Mouse (Mus musculus): Measurements from ENCODE around the gene E330034G19Rik. TPM values are rescaled to one million over a fixed set of nuclear protein-coding genes. Genes with fewer than 3 reads are reported as not detected.

Gene E330034G19Rik
- polyA plus RNA-seq, 1 experiment from 2014 or later, result not detected

Other genes starting within 250 kb of the E330034G19Rik start
- 23.7 and 32.6 TPM in 2 replicates for gene Dlg5, start 47.3 kb upstream of the E330034G19Rik start, polyA plus RNA-seq (2016; fragmentation: Nextera tagmentation; extraction: Ambion mirVana)
- 21.8 and 25.1 TPM in 2 replicates for gene Polr3a, start 193.8 kb downstream of the E330034G19Rik start, polyA plus RNA-seq (2016; fragmentation: Nextera tagmentation; extraction: Ambion mirVana)
- gene Rps24, start 193.9 kb downstream of the E330034G19Rik start, polyA plus RNA-seq (2016; fragmentation: Nextera tagmentation; extraction: Ambion mirVana), result 1,041 and 1,257 TPM in 2 replicates